Mouse (Mus musculus) brain, embryonic 14.5 days (tissue): Measurements from ENCODE around the gene Slc7a7.

Source experiments
- CTCF ChIP-seq: fragments of 200-500 bp; IDR thresholded peaks from 2 replicates; pipeline ENCODE4 v1.5.1; 2012; ENCODE audit warnings: inconsistent platforms, mild to moderate bottlenecking, moderate library complexity, borderline replicate concordance; ENCODE audit not compliant: insufficient read depth, insufficient read length; ENCODE audit errors: extremely low read depth
- POLR2A ChIP-seq: fragments of 200-500 bp; IDR thresholded peaks from 2 replicates; pipeline ENCODE4 v1.6.1; 2012; ENCODE audit warnings: mild to moderate bottlenecking, inconsistent platforms, borderline replicate concordance; ENCODE audit not compliant: poor library complexity, insufficient read depth, insufficient read length, severe bottlenecking; ENCODE audit errors: extremely low read depth

GRCm38 (mm10) chr14:54367429-54368060, 50.0 kb downstream of the Slc7a7 start:
- TF ChIP-seq POLR2A (no peak), CTCF (no peak)
